Mouse (Mus musculus) neural tube, embryonic 10.5 days (tissue): ENCODE results near the gene Dab2ip.

Experiments
- DNase-seq: peaks from one replicate; pipeline ENCODE4 v3.0.0-alpha.2; 2017; ENCODE audit warnings: low spot score; ENCODE audit errors: extremely low spot score

Dab2ip gene

DNA sequence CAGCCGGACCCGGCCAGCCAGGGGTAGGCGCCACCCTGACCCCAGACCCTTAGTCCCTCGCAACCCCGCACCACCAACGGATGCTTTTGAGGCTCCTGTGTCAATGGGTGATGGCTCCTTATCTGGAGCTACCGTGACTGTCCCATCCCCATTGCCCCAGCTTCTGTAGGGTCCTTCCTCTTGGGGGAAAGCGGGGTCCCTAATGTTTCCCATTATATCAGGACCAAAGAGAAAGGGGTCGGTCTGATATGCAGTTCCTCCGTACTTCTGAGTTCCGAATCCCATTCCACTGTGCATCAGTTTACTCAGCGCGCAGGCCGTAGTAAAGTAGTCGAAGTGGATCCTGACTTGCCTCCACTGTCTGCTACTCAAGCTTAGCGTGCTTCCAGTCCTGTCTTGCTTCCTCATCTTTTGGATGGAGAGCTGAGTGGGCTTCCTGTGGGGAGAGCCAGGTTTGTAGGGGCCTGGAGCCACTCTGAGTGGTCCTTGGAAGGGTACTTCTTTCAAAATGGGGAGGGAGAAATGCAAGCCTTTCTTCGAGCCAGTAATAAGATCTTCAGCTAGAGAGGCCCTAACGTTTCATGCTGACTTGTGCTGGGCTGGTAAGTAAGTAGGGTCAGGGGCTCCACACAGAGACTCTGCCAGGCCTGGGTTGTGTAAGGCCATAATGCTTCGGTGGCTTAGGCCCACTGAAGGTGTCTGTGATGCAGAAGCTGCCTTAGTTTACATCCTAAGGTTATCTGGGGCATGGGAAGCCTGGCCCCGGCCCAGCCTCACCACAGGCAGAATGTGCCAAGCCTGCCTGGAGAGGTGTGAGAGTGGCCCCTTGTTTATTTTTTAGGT, 64.4 kb downstream of the Dab2ip start:
- peak; percentile 58 for DNase-seq

- no peak for DNase-seq
These were observed 65.0 kb downstream of the Dab2ip start for GRCm38 (mm10) chr2:35623104-35623377.

- no peak for DNase-seq
These were observed 65.5 kb downstream of the Dab2ip start for GRCm38 (mm10) chr2:35623431-35624148.

DNA sequence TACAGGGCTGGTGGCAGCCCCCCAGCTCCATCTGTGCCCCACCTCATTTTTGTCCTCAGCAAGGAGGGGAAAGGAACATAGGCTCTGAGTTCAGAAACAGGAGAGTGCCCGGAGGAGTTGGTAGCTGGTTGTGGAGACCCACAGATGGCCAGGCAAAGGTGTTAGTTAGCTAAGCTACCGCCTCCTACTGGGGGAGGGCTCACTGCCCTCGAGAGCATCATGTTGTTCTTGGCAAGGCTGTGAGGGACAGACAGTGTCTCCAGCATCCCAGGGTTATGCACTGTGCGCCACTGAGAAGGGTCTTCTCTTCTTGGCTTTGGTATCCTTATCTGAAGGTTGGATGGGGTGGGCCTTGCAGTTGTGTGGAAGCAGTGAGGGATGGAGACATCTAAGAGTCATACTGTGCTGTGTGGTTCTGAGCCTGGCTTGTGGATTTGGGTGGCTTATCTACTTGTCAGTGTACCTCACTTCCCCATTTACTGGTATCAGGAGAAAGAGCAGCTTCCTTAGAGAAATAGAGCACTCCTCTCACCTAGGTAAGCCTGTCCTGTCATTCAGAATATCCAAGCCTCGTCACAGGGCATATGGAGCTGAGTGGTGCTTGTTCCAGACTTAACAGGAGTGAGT, 66.4 kb downstream of the Dab2ip start:
- DNase-seq = no peak

DNA sequence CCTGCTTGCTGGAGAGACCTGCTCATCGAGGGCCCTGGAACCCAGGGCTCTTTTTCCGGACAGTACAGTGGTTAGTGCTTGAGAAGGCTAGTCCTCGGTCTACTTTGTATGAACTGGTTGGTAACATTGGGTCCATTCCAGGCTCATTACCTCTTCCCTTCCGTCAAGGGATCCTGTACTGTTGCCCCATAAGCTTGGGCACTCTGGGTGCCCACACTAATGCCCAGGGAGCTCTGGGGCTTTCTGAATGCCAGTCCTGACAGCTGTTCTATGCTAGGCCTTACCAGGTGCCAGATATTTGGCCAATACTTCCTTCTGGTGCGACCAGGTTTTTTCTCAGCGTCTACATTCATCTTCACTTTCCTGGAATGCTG, 66.9 kb downstream of the Dab2ip start:
- no peak for DNase-seq

- no peak for DNase-seq
These were observed 67.5 kb downstream of the Dab2ip start for GRCm38 (mm10) chr2:35625526-35625925.

DNA sequence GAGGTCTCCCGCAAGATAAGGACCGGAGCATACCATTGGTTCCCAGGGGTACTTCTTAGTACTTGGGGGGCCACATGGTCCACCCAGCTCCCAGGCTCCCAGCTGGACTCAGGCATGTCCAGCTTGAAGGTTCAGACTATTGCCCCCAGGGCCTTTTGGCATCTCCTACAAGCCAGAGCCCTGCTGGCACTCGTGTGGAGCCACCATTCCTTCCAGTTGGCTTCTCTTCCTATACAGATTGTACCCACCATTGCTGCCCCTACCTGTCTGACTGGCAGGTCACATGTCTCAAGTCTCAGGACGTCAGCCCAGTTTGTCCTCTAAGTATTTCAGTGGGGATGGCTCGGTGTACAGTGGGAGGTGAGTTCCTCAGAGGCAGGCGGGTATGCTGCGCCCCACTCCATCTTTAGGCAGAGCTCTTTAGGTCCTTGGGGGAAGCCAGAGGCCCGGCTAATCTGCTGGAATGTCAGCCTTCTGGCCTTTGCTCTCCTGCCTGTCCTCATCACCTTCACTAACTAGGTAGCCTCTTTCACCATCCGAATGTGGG, 68.2 kb downstream of the Dab2ip start:
- no peak for DNase-seq

GRCm38 (mm10) chr2:35627298-35627898, 69.3 kb downstream of the Dab2ip start:
- DNase-seq = no peak

DNA sequence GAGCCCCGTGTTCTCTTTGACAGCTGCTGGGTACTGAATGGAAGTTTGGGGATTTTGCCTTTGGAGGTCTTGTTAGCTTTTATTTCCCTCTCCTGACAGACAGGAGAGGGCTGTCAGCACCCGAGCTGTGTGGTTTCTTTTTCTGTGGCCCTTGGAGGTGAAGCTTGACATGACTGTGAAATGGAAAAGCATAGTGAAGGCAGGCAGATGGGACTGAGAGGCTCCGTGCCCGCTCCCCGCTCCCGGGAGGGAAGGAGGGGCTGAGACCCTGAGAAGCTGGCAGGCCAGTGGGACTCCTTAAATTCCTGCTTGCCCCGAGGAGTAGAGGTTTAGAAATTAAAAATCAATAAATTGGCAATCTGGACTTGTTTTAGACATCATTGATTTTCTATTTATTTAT, 70.0 kb downstream of the Dab2ip start:
- DNase-seq = no peak

GRCm38 (mm10) chr2:35628656-35629055, 70.6 kb downstream of the Dab2ip start:
- no peak for DNase-seq

GRCm38 (mm10) chr2:35629126-35629525, 71.1 kb downstream of the Dab2ip start:
- DNase-seq = no peak

DNA sequence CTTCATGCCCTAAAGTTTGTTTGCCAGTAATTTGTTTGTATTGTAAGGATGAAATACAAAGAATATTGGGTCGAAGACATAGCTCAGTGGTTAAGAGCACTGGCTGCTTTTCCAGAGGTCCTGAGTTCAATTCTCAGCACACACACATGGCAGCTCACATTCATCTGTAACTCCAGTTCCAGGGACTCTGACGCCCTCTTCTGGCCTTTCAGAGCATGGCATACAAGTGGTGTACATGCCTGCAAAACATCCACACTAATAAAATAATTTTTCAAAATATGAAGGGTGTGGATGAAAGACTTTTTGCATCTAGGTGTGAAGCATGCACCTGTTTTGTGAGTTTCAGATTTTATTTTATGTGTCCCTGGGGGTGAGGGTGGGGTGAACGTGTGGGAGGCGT, 75.3 kb downstream of the Dab2ip start:
- no peak for DNase-seq

- no peak for DNase-seq
These were observed 76.9 kb downstream of the Dab2ip start for GRCm38 (mm10) chr2:35634963-35635362.

DNA sequence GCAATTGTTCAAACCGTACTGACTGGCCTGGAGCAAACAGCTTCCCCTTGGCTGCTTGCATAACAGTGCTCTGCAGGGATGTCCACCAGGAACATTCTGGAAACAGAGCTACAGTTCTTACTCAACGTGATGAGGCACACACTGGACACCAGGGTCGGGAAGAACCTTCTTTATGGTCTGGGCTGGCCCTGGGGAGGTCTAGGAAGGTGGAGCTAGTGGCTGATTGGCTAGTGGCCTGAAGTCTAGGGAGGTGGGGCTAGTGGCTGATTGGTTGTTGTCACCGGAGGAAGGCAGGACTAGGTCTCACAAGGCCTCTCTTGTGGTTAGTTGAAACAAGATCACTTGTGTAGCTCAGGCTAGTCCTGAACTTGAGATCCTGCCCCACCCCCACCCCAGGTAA, 77.5 kb downstream of the Dab2ip start:
- no peak for DNase-seq

DNA sequence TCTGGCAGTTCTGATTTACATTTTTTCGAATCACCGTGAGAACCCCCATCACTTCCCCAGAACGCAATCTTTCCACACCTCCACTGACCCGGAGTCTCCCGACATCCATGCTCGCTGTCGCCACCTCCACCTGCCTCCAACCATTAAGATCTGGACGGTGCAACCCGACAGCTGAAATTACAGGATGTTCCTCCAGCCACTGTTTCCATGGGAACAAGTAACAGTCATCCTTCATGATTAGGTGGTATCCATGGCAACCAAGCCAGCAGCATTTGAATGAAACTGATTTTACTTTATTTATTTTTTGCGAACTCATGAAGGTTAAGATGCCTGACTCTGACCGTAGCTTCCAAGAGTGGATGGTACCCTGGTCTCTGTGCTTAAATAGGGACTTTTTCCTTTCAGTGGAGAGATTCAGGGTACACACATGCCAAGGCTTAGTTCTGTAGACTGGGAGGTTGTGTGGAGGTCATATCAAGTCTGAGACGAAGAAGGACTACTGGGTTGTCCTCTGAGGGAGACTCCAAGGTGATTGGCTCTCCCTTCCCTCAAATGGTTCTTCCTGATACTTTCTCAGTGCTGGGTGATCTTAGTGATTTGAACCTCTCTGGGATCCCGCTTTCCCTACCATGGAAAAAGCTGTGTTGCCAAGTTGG, 79.9 kb downstream of the Dab2ip start:
- DNase-seq = no peak

DNA sequence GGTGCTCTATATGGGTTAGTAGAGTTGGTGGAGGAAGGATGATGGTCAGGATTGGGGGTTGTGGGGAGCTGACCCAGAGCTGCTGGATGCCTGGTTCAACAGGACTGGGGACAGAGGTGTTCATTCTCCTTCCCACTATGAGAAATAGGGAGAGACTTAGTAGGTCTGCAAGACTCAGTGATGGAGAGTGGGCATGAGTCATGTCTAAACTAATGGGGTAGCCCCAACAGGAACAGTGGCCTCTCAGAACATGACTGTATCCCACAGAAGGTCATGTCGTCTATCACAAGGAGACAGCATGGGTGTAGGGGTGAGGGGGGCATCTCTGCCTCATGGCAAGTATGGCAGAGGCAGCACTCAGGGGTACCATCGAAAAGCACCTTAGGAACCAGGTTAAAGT, 81.7 kb downstream of the Dab2ip start:
- DNase-seq = no peak

- no peak for DNase-seq
These were observed 82.5 kb downstream of the Dab2ip start for GRCm38 (mm10) chr2:35640576-35640975.

DNA sequence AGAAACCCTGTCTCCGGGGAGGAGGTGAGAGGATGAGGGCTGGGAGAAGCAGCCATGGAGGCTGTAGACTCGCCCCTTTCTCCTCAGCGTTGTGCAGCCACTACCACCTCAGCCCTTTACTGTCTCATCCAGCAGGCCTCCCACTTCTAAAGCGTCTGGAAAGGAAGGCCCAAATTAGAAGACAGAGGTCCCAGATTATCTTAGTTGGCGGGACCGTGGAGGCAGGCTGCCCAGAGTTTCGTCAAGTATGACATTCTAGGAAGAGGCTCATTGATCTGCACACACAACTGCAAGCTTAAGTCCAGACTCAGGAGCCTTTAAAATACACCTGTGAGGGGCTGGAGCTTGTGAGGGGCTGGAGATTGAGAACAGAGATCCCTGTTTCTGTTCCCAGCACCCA, 84.2 kb downstream of the Dab2ip start:
- no peak for DNase-seq

GRCm38 (mm10) chr2:35646553-35646952, 88.5 kb downstream of the Dab2ip start:
- no peak for DNase-seq

DNA sequence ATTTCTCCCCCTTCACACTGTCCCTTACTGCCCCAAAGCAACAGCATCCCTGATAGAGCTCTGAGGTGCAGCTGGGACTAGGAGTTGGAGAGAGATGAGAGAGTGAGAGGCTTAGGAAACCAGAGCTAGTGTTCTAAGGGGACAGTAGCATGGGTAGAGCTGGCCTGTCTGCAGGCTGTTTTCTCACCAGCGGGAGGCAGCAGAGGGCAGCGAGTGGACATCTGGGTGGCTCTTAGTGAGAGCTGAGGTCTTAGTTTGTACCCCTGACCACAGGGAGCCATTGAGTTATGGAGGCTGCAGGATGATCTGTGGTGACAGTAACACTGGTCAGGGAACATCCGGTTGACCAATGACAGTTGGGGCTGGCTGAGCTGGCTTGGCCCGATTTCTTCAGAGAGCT, 91.6 kb downstream of the Dab2ip start:
- DNase-seq = peak; percentile 76

DNA sequence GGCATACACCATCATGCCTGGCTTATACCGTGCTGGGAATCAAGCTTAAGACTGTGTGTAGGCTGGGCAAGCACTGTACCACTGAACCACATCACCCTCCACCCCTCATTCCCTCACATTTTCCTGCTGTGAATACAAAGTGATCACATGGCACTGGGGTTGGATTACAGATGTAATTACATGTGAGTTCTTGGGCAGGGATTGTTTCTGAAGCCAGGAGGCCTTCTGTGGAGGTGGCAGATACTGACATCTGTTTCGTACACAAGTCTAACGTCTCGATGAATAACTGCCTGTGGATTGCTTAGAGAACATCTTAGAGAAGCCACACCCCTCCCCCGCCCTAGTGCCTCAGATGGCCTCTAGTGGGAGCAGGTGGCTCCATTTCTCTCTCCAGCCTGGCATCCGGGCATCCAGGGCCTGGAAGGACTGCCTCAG, 93.2 kb downstream of the Dab2ip start:
- peak; percentile 26 for DNase-seq
